Mouse (Mus musculus) testis, adult 2 months (tissue): ENCODE results near the gene Trappc2l.

ENCODE experiments used
- CTCF ChIP-seq: fragments of 200-500 bp; IDR thresholded peaks from 2 replicates; pipeline ENCODE4 v1.5.1; 2012; ENCODE audit warnings: low read depth, mild to moderate bottlenecking, inconsistent platforms, low read length, moderate library complexity; ENCODE audit not compliant: control insufficient read depth, insufficient read depth, insufficient replicate concordance
- POLR2A ChIP-seq: fragments of 200-500 bp; IDR thresholded peaks from 2 replicates; pipeline ENCODE4 v1.6.1; 2012; ENCODE audit warnings: low read depth, mild to moderate bottlenecking, inconsistent platforms, low read length, moderate library complexity; ENCODE audit not compliant: control insufficient read depth

DNA sequence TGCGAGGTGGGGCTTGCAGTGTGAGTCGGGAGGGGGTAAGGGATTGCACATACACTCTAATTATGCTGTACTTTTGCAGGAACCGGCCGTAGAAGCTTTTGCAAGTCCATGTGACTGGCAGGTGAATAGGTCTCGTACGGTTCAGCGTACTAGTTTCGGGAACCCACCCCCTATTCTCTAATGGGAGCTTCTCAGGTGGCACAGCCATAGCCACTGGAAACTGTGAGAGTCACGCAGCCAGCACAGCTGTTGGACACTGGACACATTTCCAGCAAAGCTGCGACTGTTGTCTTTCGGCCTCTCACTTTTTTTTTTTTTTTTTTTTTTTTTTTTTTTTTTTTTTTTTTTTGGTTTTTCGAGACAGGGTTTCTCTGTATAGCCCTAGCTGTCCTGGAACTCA lies 4.6 kb upstream of the Trappc2l start:
- TF ChIP-seq CTCF (no peak), POLR2A (no peak)
